Mouse (Mus musculus): ENCODE results near the gene Raly. TPM values are rescaled to one million over a fixed set of nuclear protein-coding genes. Genes with fewer than 3 reads are reported as not detected.
A peak's percentile ranks its signal among the peaks of the same experiment; 100 is the strongest.

Raly gene
- polyA plus RNA-seq, 1 experiment from 2014 or later: 41.0 TPM

DNA sequence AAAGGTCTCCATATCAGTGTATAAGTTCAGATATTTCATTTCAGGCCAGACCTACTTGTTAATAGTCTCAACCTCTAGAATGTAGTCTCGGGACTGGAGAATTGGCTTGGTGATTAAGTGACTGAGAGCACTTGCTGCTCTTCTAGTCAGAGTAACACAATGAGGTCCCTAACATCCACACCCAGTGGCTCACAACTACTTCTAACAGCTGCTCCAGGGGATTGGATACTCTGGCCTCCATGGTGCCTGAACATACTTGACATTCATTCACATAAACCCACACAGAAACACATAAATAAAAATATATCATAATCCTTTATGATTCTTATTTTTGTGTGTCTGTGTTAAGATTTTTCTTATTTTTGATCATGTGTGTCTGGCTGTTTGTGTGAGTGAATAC lies 27.7 kb downstream of the Raly start:
- no peak for DNase-seq (ENCODE audit: low spot score)
- no peak for ATAC-seq (ENCODE audit: low FRiP score)
- H3K27ac ChIP-seq: no peak overlapping the region
- no peaks in the 10 kb centered on the region for H3K9me3 ChIP-seq (ENCODE audit: control insufficient read depth, low read length)
- no peaks in the 10 kb centered on the region for H3K27me3 ChIP-seq (ENCODE audit: control insufficient read depth, insufficient read depth, low read length)
- H3K4me3 ChIP-seq (replicated peaks; ENCODE audit: low read length): no peak overlapping the region
- WGBS: 72% methylated on average over 1 of the region's 1 CpGs
- H3K4me1 ChIP-seq (replicated peaks; ENCODE audit: control insufficient read depth, insufficient read depth, low read length): peaks cover 20% of the 10 kb centered on the region
- H3K36me3 ChIP-seq (replicated peaks; ENCODE audit: control insufficient read depth, insufficient read depth): no peaks in the 10 kb centered on the region
- H3K9ac ChIP-seq: no peak overlapping the region
- no peak overlapping the region for H3K4me2 ChIP-seq (replicated peaks)

DNA sequence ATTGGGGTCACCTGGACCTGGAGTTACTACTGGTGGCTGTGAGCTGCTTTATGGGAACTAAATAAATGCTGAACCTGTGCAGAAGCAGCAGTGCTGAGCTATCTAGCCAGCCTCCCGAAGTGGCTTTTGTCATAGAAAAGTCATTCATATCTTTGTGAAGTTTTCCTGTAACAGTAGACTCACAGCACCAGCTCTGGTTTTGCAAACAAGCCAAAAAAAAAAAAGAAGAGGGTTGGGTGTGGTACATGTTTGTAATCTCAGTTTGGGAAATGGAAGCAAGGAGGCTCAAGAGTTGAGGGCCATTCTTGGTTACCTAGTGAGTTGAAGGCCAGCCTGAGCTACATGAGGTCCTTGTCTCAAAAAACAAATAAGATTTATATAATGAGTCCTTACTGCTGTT lies 29.4 kb downstream of the Raly start:
- ATAC-seq (ENCODE audit: low FRiP score) (no peak), DNase-seq (ENCODE audit: low spot score) (no peak)
- Histone ChIP-seq H3K27me3 (ENCODE audit: control insufficient read depth, insufficient read depth, low read length) (no peaks in the 10 kb centered on the region), H3K4me2 (replicated peaks) (no peak overlapping the region), H3K9me3 (ENCODE audit: control insufficient read depth, low read length) (no peaks in the 10 kb centered on the region), H3K4me3 (replicated peaks; ENCODE audit: low read length) (no peak overlapping the region), H3K36me3 (replicated peaks; ENCODE audit: control insufficient read depth, insufficient read depth) (no peaks in the 10 kb centered on the region), H3K4me1 (replicated peaks; ENCODE audit: control insufficient read depth, insufficient read depth, low read length) (peaks cover 20% of the 10 kb centered on the region), H3K9ac (no peak overlapping the region), H3K27ac (no peak overlapping the region)
- WGBS: 92% methylated on average over 1 of the region's 1 CpGs

GRCm38 (mm10) chr2:154826054-154826538 lies 35.2 kb downstream of the Raly start:
- H3K4me1 ChIP-seq (replicated peaks; ENCODE audit: control insufficient read depth, insufficient read depth, low read length): 0 out of 2 replicates have a peak, but pooled peaks cover 4% of the 10 kb centered on the region
- H3K4me2 ChIP-seq (replicated peaks): no peak overlapping the region
- H3K9ac ChIP-seq: no peak overlapping the region
- H3K27me3 ChIP-seq (ENCODE audit: control insufficient read depth, insufficient read depth, low read length): no peaks in the 10 kb centered on the region
- 94% methylated on average over 1 of the region's 1 CpGs for WGBS
- no peak overlapping the region for H3K4me3 ChIP-seq (replicated peaks; ENCODE audit: low read length)
- no peak overlapping the region for H3K27ac ChIP-seq
- DNase-seq (ENCODE audit: low spot score): no peak
- ATAC-seq (ENCODE audit: low FRiP score): no peak
- no peaks in the 10 kb centered on the region for H3K36me3 ChIP-seq (replicated peaks; ENCODE audit: control insufficient read depth, insufficient read depth)
- no peaks in the 10 kb centered on the region for H3K9me3 ChIP-seq (ENCODE audit: control insufficient read depth, low read length)

GRCm38 (mm10) chr2:154827521-154827920 lies 36.6 kb downstream of the Raly start:
- no peaks in the 10 kb centered on the region for H3K27me3 ChIP-seq (ENCODE audit: control insufficient read depth, insufficient read depth, low read length)
- H3K9me3 ChIP-seq (ENCODE audit: control insufficient read depth, low read length): no peaks in the 10 kb centered on the region
- 70% methylated on average over 4 of the region's 4 CpGs for WGBS
- no peak overlapping the region for H3K4me2 ChIP-seq (replicated peaks)
- H3K4me1 ChIP-seq (replicated peaks; ENCODE audit: control insufficient read depth, insufficient read depth, low read length): peaks cover 10% of the 10 kb centered on the region
- no peak for ATAC-seq (ENCODE audit: low FRiP score)
- no peak overlapping the region for H3K27ac ChIP-seq
- no peak overlapping the region for H3K9ac ChIP-seq
- no peak for DNase-seq (ENCODE audit: low spot score)
- H3K4me3 ChIP-seq (replicated peaks; ENCODE audit: low read length): no peak overlapping the region
- no peaks in the 10 kb centered on the region for H3K36me3 ChIP-seq (replicated peaks; ENCODE audit: control insufficient read depth, insufficient read depth)

- no peak for DNase-seq (ENCODE audit: low spot score)
- H3K27ac ChIP-seq: 0 out of 2 replicates have a peak overlapping the region, but pooled peaks have one; percentile 26
These were observed 41.6 kb downstream of the Raly start for GRCm38 (mm10) chr2:154832471-154832870.

DNA sequence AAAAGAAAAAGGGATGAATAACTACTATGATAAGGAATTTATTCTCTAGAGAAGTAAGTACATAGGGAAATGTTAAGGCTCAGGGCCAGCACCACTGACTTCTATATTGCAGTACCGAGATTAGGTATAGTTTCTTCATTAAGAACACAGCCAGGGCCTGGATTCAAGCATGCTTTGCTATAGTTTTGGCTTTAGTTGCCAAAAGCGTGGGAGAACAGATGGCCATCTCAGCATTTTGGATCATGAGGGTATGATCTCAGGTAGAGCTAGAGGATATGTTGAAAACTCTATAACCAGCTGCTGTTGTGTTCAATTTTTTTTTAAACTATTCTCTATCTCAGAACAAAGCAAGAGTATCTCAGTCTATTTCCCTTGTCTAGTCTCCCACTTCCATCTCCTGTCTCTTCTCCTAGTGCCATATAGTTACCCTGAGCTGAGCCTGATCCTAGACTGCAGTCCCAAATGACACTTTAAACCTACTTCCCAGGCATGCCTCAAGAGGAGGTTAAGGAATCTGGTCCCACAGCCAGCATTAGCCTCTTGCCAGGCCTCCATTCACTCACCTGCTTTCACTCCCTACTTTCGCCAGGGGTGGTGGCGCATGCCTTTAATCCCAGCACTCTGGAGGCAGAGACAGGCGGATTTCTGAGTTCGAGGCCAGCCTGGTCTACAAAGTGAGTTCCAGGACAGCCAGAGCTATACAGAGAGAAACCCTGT lies 43.4 kb downstream of the Raly start:
- Histone ChIP-seq H3K4me2 (replicated peaks) (no peak overlapping the region), H3K4me1 (replicated peaks; ENCODE audit: control insufficient read depth, insufficient read depth, low read length) (peaks cover 10% of the 10 kb centered on the region), H3K36me3 (replicated peaks; ENCODE audit: control insufficient read depth, insufficient read depth) (no peaks in the 10 kb centered on the region), H3K27ac (no peak overlapping the region), H3K9me3 (ENCODE audit: control insufficient read depth, low read length) (peaks cover 9% of the 10 kb centered on the region; the same call in 1 of the 2 replicates), H3K4me3 (replicated peaks; ENCODE audit: low read length) (no peak overlapping the region), H3K9ac (no peak overlapping the region), H3K27me3 (ENCODE audit: control insufficient read depth, insufficient read depth, low read length) (no peaks in the 10 kb centered on the region)
- DNase-seq (ENCODE audit: low spot score): no peak
- no peak for ATAC-seq (ENCODE audit: low FRiP score)
- WGBS: 92% methylated on average over 6 of the region's 6 CpGs

More at GRCm38 (mm10) chr2:154832471-154832870, 41.6 kb downstream of the Raly start:
- Histone ChIP-seq H3K4me1 (replicated peaks; ENCODE audit: control insufficient read depth, insufficient read depth, low read length) (peaks cover 10% of the 10 kb centered on the region), H3K36me3 (replicated peaks; ENCODE audit: control insufficient read depth, insufficient read depth) (no peaks in the 10 kb centered on the region), H3K9me3 (ENCODE audit: control insufficient read depth, low read length) (peaks cover 4% of the 10 kb centered on the region; the same call in 1 of the 2 replicates), H3K27me3 (ENCODE audit: control insufficient read depth, insufficient read depth, low read length) (no peaks in the 10 kb centered on the region), H3K9ac (no peak overlapping the region), H3K4me3 (replicated peaks; ENCODE audit: low read length) (no peak overlapping the region), H3K4me2 (replicated peaks) (no peak overlapping the region)
- WGBS: 49% methylated on average over 4 of the region's 4 CpGs
- ATAC-seq (ENCODE audit: low FRiP score): no peak

GRCm38 (mm10) chr2:154836537-154836936 lies 45.6 kb downstream of the Raly start:
- Histone ChIP-seq H3K36me3 (replicated peaks; ENCODE audit: control insufficient read depth, insufficient read depth) (no peaks in the 10 kb centered on the region), H3K9ac (no peak overlapping the region), H3K4me2 (replicated peaks) (no peak overlapping the region), H3K4me1 (replicated peaks; ENCODE audit: control insufficient read depth, insufficient read depth, low read length) (peaks cover 10% of the 10 kb centered on the region), H3K27me3 (ENCODE audit: control insufficient read depth, insufficient read depth, low read length) (no peaks in the 10 kb centered on the region), H3K4me3 (replicated peaks; ENCODE audit: low read length) (no peak overlapping the region), H3K9me3 (ENCODE audit: control insufficient read depth, low read length) (peaks cover 19% of the 10 kb centered on the region; the same call in 1 of the 2 replicates), H3K27ac (no peak overlapping the region)
- no peak for ATAC-seq (ENCODE audit: low FRiP score)
- WGBS: 88% methylated on average over 2 of the region's 2 CpGs
- DNase-seq (ENCODE audit: low spot score): no peak

GRCm38 (mm10) chr2:154848086-154848485 lies 57.2 kb downstream of the Raly start:
- ATAC-seq (ENCODE audit: low FRiP score) (no peak), DNase-seq (ENCODE audit: low spot score) (no peak)
- H3K27ac ChIP-seq: no peak overlapping the region
- no peaks in the 10 kb centered on the region for H3K36me3 ChIP-seq (replicated peaks; ENCODE audit: control insufficient read depth, insufficient read depth)
- H3K4me1 ChIP-seq (replicated peaks; ENCODE audit: control insufficient read depth, insufficient read depth, low read length): no peaks in the 10 kb centered on the region
- no peaks in the 10 kb centered on the region for H3K9me3 ChIP-seq (ENCODE audit: control insufficient read depth, low read length)
- H3K4me2 ChIP-seq (replicated peaks): no peak overlapping the region
- no peaks in the 10 kb centered on the region for H3K27me3 ChIP-seq (ENCODE audit: control insufficient read depth, insufficient read depth, low read length)
- H3K9ac ChIP-seq: no peak overlapping the region
- H3K4me3 ChIP-seq (replicated peaks; ENCODE audit: low read length): no peak overlapping the region

DNA sequence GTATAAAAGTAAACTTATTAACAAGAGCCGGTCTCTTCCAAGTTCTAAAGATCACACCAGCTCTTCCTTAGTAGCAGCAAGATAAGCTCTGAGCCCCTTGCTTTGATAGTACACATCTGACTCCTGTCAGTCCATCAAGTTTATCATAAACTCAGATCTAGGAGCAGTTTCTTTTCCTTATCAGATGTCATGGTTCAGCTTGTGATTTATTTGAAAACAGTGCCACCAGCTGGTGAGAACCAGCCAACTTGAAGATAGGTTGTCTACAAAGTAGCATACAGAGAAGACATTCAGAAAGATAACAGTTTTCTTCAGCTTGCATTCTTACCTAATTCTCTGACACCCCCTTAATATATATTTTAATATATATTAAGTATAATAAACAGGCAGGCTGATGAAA lies 64.5 kb downstream of the Raly start:
- Histone ChIP-seq H3K27ac (no peak overlapping the region), H3K4me1 (replicated peaks; ENCODE audit: control insufficient read depth, insufficient read depth, low read length) (0 out of 2 replicates have a peak, but pooled peaks cover 5% of the 10 kb centered on the region), H3K36me3 (replicated peaks; ENCODE audit: control insufficient read depth, insufficient read depth) (peaks cover 19% of the 10 kb centered on the region), H3K4me3 (replicated peaks; ENCODE audit: low read length) (no peak overlapping the region), H3K4me2 (replicated peaks) (no peak overlapping the region), H3K9me3 (ENCODE audit: control insufficient read depth, low read length) (no peaks in the 10 kb centered on the region), H3K9ac (no peak overlapping the region), H3K27me3 (ENCODE audit: control insufficient read depth, insufficient read depth, low read length) (no peaks in the 10 kb centered on the region)
- 86% methylated on average over 1 of the region's 1 CpGs for WGBS
- DNase-seq (ENCODE audit: low spot score) (peak; percentile 82), ATAC-seq (ENCODE audit: low FRiP score) (no peak)

All from hindbrain, embryonic 14.5 days (tissue).